Mouse (Mus musculus) CH12.LX (cell line): ENCODE measurements around the gene Gphb5. TPM values are rescaled to one million over a fixed set of nuclear protein-coding genes. Genes with fewer than 3 reads are reported as not detected.

ENCODE experiments used
- DNase-seq: peaks from one replicate; pipeline ENCODE4 v3.0.0-alpha.2; 2013; ENCODE audit errors: extremely low read depth
- H3K27ac ChIP-seq: 2 replicates; pipeline ENCODE4 v1.5.1; 2012; ENCODE audit warnings: low read depth, mild to moderate bottlenecking, control low read depth, moderate library complexity; ENCODE audit not compliant: insufficient read depth
- H3K27me3 ChIP-seq: replicated peaks from 2 replicates; pipeline ENCODE3; 2012; ENCODE audit warnings: inconsistent platforms
- H3K36me3 ChIP-seq, 2 experiments: replicated peaks in 1 of 2; 2 replicates each; pipeline versions ENCODE3 to v1.6.1; 2012; ENCODE audit warnings: inconsistent platforms in 1 of 2, low read length in 1 of 2, mild to moderate bottlenecking in 1 of 2, mixed read lengths in 1 of 2, moderate library complexity in 1 of 2; ENCODE audit not compliant: control insufficient read depth in 1 of 2, insufficient read depth in 1 of 2
- H3K4me1 ChIP-seq, 2 experiments: 2 replicates each; pipeline ENCODE4 v1.6.1; 2012; ENCODE audit warnings: inconsistent platforms in 1 of 2, moderate library complexity in 1 of 2; ENCODE audit not compliant: insufficient read depth in 2 of 2, control insufficient read depth in 1 of 2
- H3K4me2 ChIP-seq: 2 replicates; pipeline ENCODE4 v1.6.1; 2012; ENCODE audit warnings: low read depth, mild to moderate bottlenecking, control low read depth; ENCODE audit not compliant: poor library complexity, insufficient read depth, severe bottlenecking
- H3K4me3 ChIP-seq, 3 experiments: fragments of 150-350 bp in 1 of 3; sonication (generic) in 1 of 3; replicated peaks in 1 of 3; 2 replicates each; pipeline versions ENCODE3 to v1.5.1; 2011 to 2012; ENCODE audit warnings: low read depth in 2 of 3, low read length in 2 of 3, mild to moderate bottlenecking in 2 of 3, moderate library complexity in 2 of 3, control low read depth in 1 of 3, improper control_type of control experiment in 1 of 3, inconsistent platforms in 1 of 3, mixed read lengths in 1 of 3; ENCODE audit not compliant: poor library complexity in 1 of 3
- H3K79me2 ChIP-seq: replicated peaks from 2 replicates; pipeline ENCODE4 v1.6.1; 2012; ENCODE audit warnings: mild to moderate bottlenecking, moderate library complexity; ENCODE audit not compliant: control insufficient read depth, poor library complexity, insufficient read depth, severe bottlenecking; ENCODE audit errors: extremely low read depth
- H3K9ac ChIP-seq: 2 replicates; pipeline ENCODE4 v1.6.1; 2012; ENCODE audit warnings: low read depth, mild to moderate bottlenecking, control low read depth, moderate library complexity; ENCODE audit not compliant: insufficient read depth
- H3K9me3 ChIP-seq: replicated peaks from 2 replicates; pipeline ENCODE3; 2012; ENCODE audit warnings: low read length, inconsistent platforms, mixed read lengths
- CHD2 ChIP-seq: IDR thresholded peaks from 2 replicates; pipeline ENCODE4 v1.6.1; 2011; ENCODE audit warnings: low read length, improper control_type of control experiment
- ELF1 ChIP-seq: IDR thresholded peaks from 2 replicates; pipeline ENCODE4 v1.6.1; 2014; ENCODE audit warnings: low read depth, mild to moderate bottlenecking, inconsistent platforms, low read length, improper control_type of control experiment
- ETS1 ChIP-seq: conservative IDR thresholded peaks from 2 replicates; pipeline ENCODE4 v1.6.1; 2012; ENCODE audit warnings: low read depth, mild to moderate bottlenecking, inconsistent platforms, low read length, improper control_type of control experiment, moderate library complexity
- JUN ChIP-seq: IDR thresholded peaks from 2 replicates; pipeline ENCODE4 v1.6.1; 2011; ENCODE audit warnings: low read depth, mild to moderate bottlenecking, low read length, improper control_type of control experiment, moderate library complexity; ENCODE audit not compliant: insufficient read depth
- MAFK ChIP-seq: IDR thresholded peaks from 2 replicates; pipeline ENCODE4 v1.6.1; 2011; ENCODE audit warnings: low read length, improper control_type of control experiment; ENCODE audit not compliant: insufficient replicate concordance
- MAZ ChIP-seq: IDR thresholded peaks from 2 replicates; pipeline ENCODE4 v1.6.1; 2012; ENCODE audit warnings: low read depth, mild to moderate bottlenecking, inconsistent platforms, low read length, improper control_type of control experiment, moderate library complexity
- MEF2A ChIP-seq: IDR thresholded peaks from 2 replicates; pipeline ENCODE4 v1.6.1; 2014; ENCODE audit warnings: low read depth, mild to moderate bottlenecking, inconsistent platforms, low read length, improper control_type of control experiment, borderline replicate concordance
- MXI1 ChIP-seq: IDR thresholded peaks from 2 replicates; pipeline ENCODE4 v1.6.1; 2011; ENCODE audit warnings: mild to moderate bottlenecking, low read depth, low read length, improper control_type of control experiment
- NELFE ChIP-seq: IDR thresholded peaks from 2 replicates; pipeline ENCODE4 v1.6.1; 2011; ENCODE audit warnings: low read depth, low read length, improper control_type of control experiment
- POLR2A ChIP-seq: IDR thresholded peaks from 2 replicates; pipeline ENCODE4 v1.6.1; 2011; ENCODE audit warnings: low read depth, mild to moderate bottlenecking, improper control_type of control experiment, low read length
- POLR2AphosphoS2 ChIP-seq: IDR thresholded peaks from 2 replicates; pipeline ENCODE4 v1.6.1; 2011; ENCODE audit warnings: low read depth, low read length, improper control_type of control experiment
- RCOR1 ChIP-seq: conservative IDR thresholded peaks from 2 replicates; pipeline ENCODE4 v1.6.1; 2012; ENCODE audit warnings: low read depth, mild to moderate bottlenecking, inconsistent platforms, low read length, improper control_type of control experiment
- SIN3A ChIP-seq: IDR thresholded peaks from 2 replicates; pipeline ENCODE4 v1.6.1; 2012; ENCODE audit warnings: low read length, improper control_type of control experiment, inconsistent platforms
- SMC3 ChIP-seq: IDR thresholded peaks from 2 replicates; pipeline ENCODE4 v1.6.1; 2011; ENCODE audit warnings: low read depth, low read length, improper control_type of control experiment
- TCF12 ChIP-seq: IDR thresholded peaks from 2 replicates; pipeline ENCODE4 v1.6.1; 2014; ENCODE audit warnings: low read depth, mild to moderate bottlenecking, inconsistent platforms, low read length, improper control_type of control experiment
- UBTF ChIP-seq: IDR thresholded peaks from 2 replicates; pipeline ENCODE4 v1.6.1; 2012; ENCODE audit warnings: low read depth, mild to moderate bottlenecking, inconsistent platforms, low read length, improper control_type of control experiment, moderate library complexity
- USF1 ChIP-seq: IDR thresholded peaks from 2 replicates; pipeline ENCODE4 v1.6.1; 2014; ENCODE audit warnings: low read depth, mild to moderate bottlenecking, inconsistent platforms, low read length, improper control_type of control experiment
- ZC3H11A ChIP-seq: IDR thresholded peaks from 2 replicates; pipeline ENCODE4 v1.6.1; 2012; ENCODE audit warnings: low read depth, mild to moderate bottlenecking, inconsistent platforms, low read length, improper control_type of control experiment
- ZKSCAN1 ChIP-seq: IDR thresholded peaks from 2 replicates; pipeline ENCODE4 v1.6.1; 2012; ENCODE audit warnings: low read depth, inconsistent platforms, low read length, improper control_type of control experiment, borderline replicate concordance
- ZMIZ1 ChIP-seq: IDR thresholded peaks from 2 replicates; pipeline ENCODE4 v1.6.1; 2012; ENCODE audit warnings: low read depth, mild to moderate bottlenecking, inconsistent platforms, low read length, improper control_type of control experiment
- ZNF384 ChIP-seq: IDR thresholded peaks from 2 replicates; pipeline ENCODE4 v1.6.1; 2012; ENCODE audit warnings: low read depth, low read length, improper control_type of control experiment, inconsistent platforms
- dilution Hi-C: fragments of 300-500 bp; cut with MboI; formaldehyde crosslinking; loops from 2 replicates; pipeline ENCODE4 v1.14.3; 2020; ENCODE audit warnings: low sequenced_read_pairs; ENCODE audit not compliant: extremely low pct_unique_long_range_greater_than_20kb, extremely low pct_ligation_motif_present
- in situ Hi-C: fragments of 300-500 bp; cut with MboI; formaldehyde crosslinking; loops from 3 replicates; pipeline ENCODE4 v1.14.3; 2019; ENCODE audit warnings: low sequenced_read_pairs, low pct_ligation_motif_present, low pct_unique_long_range_greater_than_20kb, mixed read lengths
- polyA plus RNA-seq: library from polyadenylated mRNA; unstranded; fragments of >175 nt; gene quantifications from 2 replicates; pipeline ENCODE4 v1.2.1, GENCODE M21; 2012; ENCODE audit warnings: low read depth; ENCODE audit not compliant: insufficient read length
- total RNA-seq, 2 experiments: library from RNA; depleted of rRNA; stranded (reverse); fragments of 300-350 nt in 1 of 2; fragments of >200 nt in 1 of 2; gene quantifications; 2 replicates each; pipeline ENCODE4 v1.2.3; 2012 to 2014

The Gphb5 gene
- total and polyA plus RNA-seq, 3 experiments = not detected

DNA sequence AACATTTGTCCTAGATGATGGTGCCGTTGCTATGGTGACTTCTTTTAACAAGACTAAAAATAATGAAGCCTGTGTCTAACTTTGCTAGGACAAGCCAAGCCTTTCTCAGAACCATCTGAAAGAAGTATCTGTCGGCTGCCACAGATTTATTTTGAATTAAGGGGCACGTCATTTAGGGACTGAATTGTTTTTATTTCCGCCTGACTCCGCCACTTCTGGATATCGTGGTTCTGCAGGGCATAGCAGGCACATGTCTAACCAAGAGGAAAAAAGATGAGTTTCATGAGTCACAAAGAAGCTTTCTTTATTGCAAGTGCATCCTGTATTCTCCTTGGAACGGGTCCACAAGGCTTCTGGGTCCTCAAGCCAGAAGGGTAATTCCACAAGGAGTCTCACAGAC, 7.8 kb upstream of the Gphb5 start:
- in situ Hi-C loops = no loop called here
- H3K27me3 ChIP-seq = no peaks in the 10 kb centered on the region
- H3K4me2 ChIP-seq = no peak overlapping the region
- no peaks in the 10 kb centered on the region for H3K9me3 ChIP-seq
- no peak overlapping the region for H3K9ac ChIP-seq
- no peak for DNase-seq
- no peak overlapping the region for H3K4me3 ChIP-seq
- no peaks in the 10 kb centered on the region for H3K36me3 ChIP-seq
- H3K4me1 ChIP-seq = no peaks in the 10 kb centered on the region
- dilution Hi-C loops = no loop called here
- TF ChIP-seq ZMIZ1 = no peak
- no peak for TF ChIP-seq ZNF384
- H3K27ac ChIP-seq = no peak overlapping the region
- H3K79me2 ChIP-seq = no peaks in the 10 kb centered on the region

DNA sequence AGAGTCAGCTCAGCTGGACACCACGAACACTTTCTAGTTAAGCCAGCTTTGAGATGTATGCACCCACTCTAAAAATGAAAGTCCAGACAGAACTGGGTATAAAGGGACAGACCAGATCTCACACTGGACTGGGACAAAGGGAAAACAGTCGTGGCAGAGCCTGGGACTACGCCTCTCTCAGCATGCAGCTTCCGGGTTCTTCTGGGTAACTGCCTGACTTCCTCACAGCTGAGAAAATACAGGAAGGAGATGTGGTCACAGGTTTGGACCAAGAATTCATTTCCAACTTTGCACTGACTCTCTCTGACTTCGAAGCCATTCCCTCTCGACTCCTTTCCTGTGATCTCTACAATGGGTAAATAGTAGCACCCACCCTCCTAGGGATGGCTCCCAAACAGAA, 1.6 kb downstream of the Gphb5 start:
- no peaks in the 10 kb centered on the region for H3K9me3 ChIP-seq
- no peak overlapping the region for H3K4me3 ChIP-seq
- H3K9ac ChIP-seq = no peak overlapping the region
- dilution Hi-C loops = no loop called here
- DNase-seq = no peak
- no peaks in the 10 kb centered on the region for H3K27me3 ChIP-seq
- peaks cover 0 to 3% of the 10 kb centered on the region in 2 experiments; a peak in 1 of 4 replicates for H3K4me1 ChIP-seq
- TF ChIP-seq ELF1 (0 out of 2 replicates have a peak, but pooled peaks have one; percentile 8), NELFE (no peak)
- H3K4me2 ChIP-seq = no peak overlapping the region
- H3K27ac ChIP-seq = no peak overlapping the region
- in situ Hi-C loops = no loop called here
- H3K79me2 ChIP-seq = no peaks in the 10 kb centered on the region
- no peaks in the 10 kb centered on the region for H3K36me3 ChIP-seq

DNA sequence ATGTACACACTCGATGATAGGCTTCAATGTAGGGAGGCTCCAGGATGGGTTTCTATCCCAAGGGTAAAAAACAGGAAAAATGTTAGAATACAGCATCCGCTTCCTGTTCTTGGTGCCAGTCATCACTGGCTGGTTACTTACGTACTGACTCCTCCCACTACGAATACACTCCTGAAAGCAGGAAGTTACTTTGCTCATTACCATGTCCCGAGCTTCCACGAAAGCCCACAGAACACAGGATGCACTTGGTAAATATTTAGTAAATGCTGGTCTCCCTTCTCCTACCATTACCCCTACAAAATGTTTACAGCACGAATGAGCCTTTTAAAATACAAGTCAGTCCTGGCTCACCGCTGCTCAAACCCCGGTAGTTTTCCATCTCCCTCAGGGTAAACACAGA, 3.6 kb downstream of the Gphb5 start:
- in situ Hi-C loops = no loop called here
- DNase-seq = no peak
- H3K4me3 ChIP-seq = no peak overlapping the region

More for the DNA sequence above, 3.6 kb downstream of the Gphb5 start:
- H3K9me3 ChIP-seq = no peaks in the 10 kb centered on the region
- no peaks in the 10 kb centered on the region for H3K36me3 ChIP-seq
- H3K27me3 ChIP-seq = no peaks in the 10 kb centered on the region
- H3K27ac ChIP-seq = no peak overlapping the region
- H3K9ac ChIP-seq = no peak overlapping the region
- TF ChIP-seq SIN3A (no peak), MEF2A (no peak), RCOR1 (no peak), ETS1 (no peak), MAFK (no peak), ZC3H11A (no peak), JUN (no peak), MAZ (no peak), USF1 (no peak), CHD2 (no peak), UBTF (no peak), TCF12 (no peak), POLR2A (no peak), MXI1 (no peak), ZKSCAN1 (no peak), SMC3 (no peak), POLR2AphosphoS2 (no peak), ZMIZ1 (no peak), ELF1 (no peak)
- dilution Hi-C loops = no loop called here
- no peaks in the 10 kb centered on the region; a peak in 1 of 4 replicates for H3K4me1 ChIP-seq
- no peak overlapping the region for H3K4me2 ChIP-seq
- no peaks in the 10 kb centered on the region for H3K79me2 ChIP-seq
